Mouse (Mus musculus) heart, adult 2 months (tissue): Measurements from ENCODE around the gene Hist1h2bh.

Experiments
- CTCF ChIP-seq: fragments of 200-600 bp; IDR thresholded peaks from 2 replicates; pipeline ENCODE4 v1.8.1; 2022; ENCODE audit warnings: antibody characterized with exemption, mild to moderate bottlenecking, moderate library complexity
- EP300 ChIP-seq: fragments of 200-500 bp; IDR thresholded peaks from 2 replicates; pipeline ENCODE4 v1.6.1; 2011; ENCODE audit warnings: low read depth, low read length, control low read depth; ENCODE audit not compliant: insufficient read depth
- POLR2A ChIP-seq: fragments of 200-500 bp; IDR thresholded peaks from 2 replicates; pipeline ENCODE4 v1.6.1; 2011; ENCODE audit warnings: mild to moderate bottlenecking, low read depth, low read length, control low read depth; ENCODE audit not compliant: insufficient read depth

DNA sequence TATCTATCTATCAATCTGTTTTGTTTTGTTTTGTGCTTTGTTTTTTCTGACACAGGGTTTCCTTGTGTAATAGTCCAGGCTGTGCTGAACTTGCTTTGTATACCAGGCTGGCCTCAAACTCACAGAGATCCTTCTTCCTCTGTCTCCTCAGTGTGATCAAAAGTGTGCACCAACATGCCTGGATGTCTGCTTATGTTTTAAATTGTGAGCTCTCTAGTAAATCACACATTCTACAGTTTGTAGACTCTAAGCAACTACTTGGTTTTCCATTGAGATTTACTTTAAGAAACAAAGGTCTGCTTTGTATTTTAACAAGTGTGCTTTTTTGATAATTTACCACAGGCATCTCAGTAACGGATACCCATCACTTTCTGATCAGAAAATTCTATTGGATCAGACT, 34.6 kb upstream of the Hist1h2bh start:
- TF ChIP-seq EP300 (no peak), CTCF (no peak), POLR2A (no peak)
